Mouse (Mus musculus) limb, embryonic 14.5 days (tissue): ENCODE results near the gene Gm9936. TPM values are rescaled to one million over a fixed set of nuclear protein-coding genes. Genes with fewer than 3 reads are reported as not detected.

ENCODE experiments used
- ATAC-seq: fragments of 200-750 bp; cut with Nextera tagmentation; 2 replicates; pipeline ENCODE4 v1.8.0; 2017; ENCODE audit warnings: low read depth, moderate number of reproducible peaks, moderate TSS enrichment; ENCODE audit not compliant: low FRiP score
- DNase-seq: peaks from one replicate; pipeline ENCODE4 v3.0.0-alpha.2; 2015; ENCODE audit warnings: low spot score
- H3K27ac ChIP-seq: fragments of 300-500 bp; sonication (generic); replicated peaks from 2 replicates; pipeline ENCODE4 v1.5.1; 2014; ENCODE audit warnings: low read depth, mild to moderate bottlenecking, low read length, moderate library complexity, mixed read lengths
- H3K27me3 ChIP-seq: fragments of 300-500 bp; sonication (generic); 2 replicates; pipeline ENCODE4 v1.6.1; 2014; ENCODE audit warnings: low read length, mixed read lengths; ENCODE audit not compliant: control insufficient read depth, insufficient read depth
- H3K36me3 ChIP-seq: fragments of 300-500 bp; sonication (generic); 2 replicates; pipeline ENCODE4 v1.6.1; 2014; ENCODE audit warnings: mild to moderate bottlenecking, low read length, moderate library complexity, mixed read lengths; ENCODE audit not compliant: control insufficient read depth, insufficient read depth
- H3K4me1 ChIP-seq: fragments of 300-500 bp; sonication (generic); 2 replicates; pipeline ENCODE4 v1.6.1; 2014; ENCODE audit warnings: antibody characterized with exemption, low read length, mixed read lengths; ENCODE audit not compliant: control insufficient read depth, insufficient read depth
- H3K4me2 ChIP-seq: fragments of 300-500 bp; sonication (generic); replicated peaks from 2 replicates; pipeline ENCODE4 v1.6.1; 2014; ENCODE audit warnings: low read depth, mild to moderate bottlenecking, low read length, moderate library complexity; ENCODE audit not compliant: severe bottlenecking
- H3K4me3 ChIP-seq: fragments of 300-500 bp; sonication (generic); replicated peaks from 2 replicates; pipeline ENCODE4 v1.5.1; 2014; ENCODE audit warnings: low read length
- H3K9ac ChIP-seq: fragments of 300-500 bp; sonication (generic); 2 replicates; pipeline ENCODE4 v1.6.1; 2014; ENCODE audit warnings: mild to moderate bottlenecking, low read depth, low read length, moderate library complexity; ENCODE audit not compliant: severe bottlenecking
- H3K9me3 ChIP-seq: fragments of 300-500 bp; sonication (generic); 2 replicates; pipeline ENCODE4 v1.6.1; 2016; ENCODE audit warnings: low read length; ENCODE audit not compliant: control insufficient read depth
- POLR2A ChIP-seq: fragments of 200-500 bp; IDR thresholded peaks from 2 replicates; pipeline ENCODE4 v1.8.0; 2012; ENCODE audit warnings: inconsistent platforms, mild to moderate bottlenecking, moderate library complexity, borderline replicate concordance; ENCODE audit not compliant: insufficient read depth, insufficient read length; ENCODE audit errors: extremely low read depth
- WGBS: fragments of 180-500 bp; shearing (Covaris S2); extraction: QIAGEN DNeasy Blood & Tissue Kit; methylation state at CpG from one replicate; pipeline ENCODE4 v1.1.7; 2014; 5-methylcytosine and 5-hydroxymethylcytosine counted together
- microRNA-seq: library from miRNA; unstranded; fragments of <30 nt; microRNA quantifications from one replicate; pipeline ENCODE4, GENCODE M21; 2016
- polyA plus RNA-seq, 2 experiments: library from polyadenylated mRNA; depleted of rRNA in 1 of 2; stranded (reverse) in 1 of 2; unstranded in 1 of 2; fragments of >200 nt; fragmentation: Nextera tagmentation in 1 of 2; extraction: Ambion mirVana in 1 of 2; gene quantifications; 2 replicates each; pipeline versions ENCODE4 v1.2.1 to v1.2.3; 2012 to 2014

The Gm9936 gene
- polyA plus RNA-seq, 2 experiments: 0.13 to 0.36 TPM

- TF ChIP-seq POLR2A: no peak
- no peak overlapping the region for H3K9ac ChIP-seq
- peaks cover 43% of the 10 kb centered on the region for H3K36me3 ChIP-seq
- H3K4me2 ChIP-seq: no peak overlapping the region
- no peaks in the 10 kb centered on the region for H3K27me3 ChIP-seq
- 76% methylated on average over 8 of the region's 8 CpGs for WGBS
- H3K27ac ChIP-seq: peak overlapping the region; percentile 61
- DNase-seq (no peak), ATAC-seq (no peak)
- no peak overlapping the region for H3K4me3 ChIP-seq
- peaks cover 17% of the 10 kb centered on the region for H3K4me1 ChIP-seq
- no peaks in the 10 kb centered on the region for H3K9me3 ChIP-seq
Measured at GRCm38 (mm10) chr5:114806636-114807035, 51.8 kb downstream of the Gm9936 start.

Small RNA genes within 50 kb of the gene (microRNA-seq; reads per million reads assigned to microRNA genes)
- gene Mir6240: 12.6 reads per million, percentile 23 among the genes with 10 or more reads in this experiment

Other genes with a start within 250 kb of the Gm9936 start
- gene Trpv4, start 200.3 kb downstream of the Gm9936 start, polyA plus RNA-seq (2012; rRNA removed): 44.9 and 68.2 TPM in 2 replicates
- gene Trpv4, start 200.3 kb downstream of the Gm9936 start, polyA plus RNA-seq (2014; fragmentation: Nextera tagmentation; extraction: Ambion mirVana): 12.9 TPM in 2 replicates
- gene Gltp, start 167.7 kb downstream of the Gm9936 start, polyA plus RNA-seq (2012; rRNA removed): 132 and 144 TPM in 2 replicates
- gene Gltp, start 167.7 kb downstream of the Gm9936 start, polyA plus RNA-seq (2014; fragmentation: Nextera tagmentation; extraction: Ambion mirVana): 229 and 289 TPM in 2 replicates
- gene Tchp, start 150.9 kb downstream of the Gm9936 start, polyA plus RNA-seq (2012; rRNA removed): 29.9 and 33.6 TPM in 2 replicates
- gene Tchp, start 150.9 kb downstream of the Gm9936 start, polyA plus RNA-seq (2014; fragmentation: Nextera tagmentation; extraction: Ambion mirVana): 10.7 and 13.0 TPM in 2 replicates
- gene Ankrd13a, start 84.0 kb downstream of the Gm9936 start, polyA plus RNA-seq (2012; rRNA removed): 48.6 and 51.6 TPM in 2 replicates
- 65.3 and 67.6 TPM in 2 replicates for gene Ankrd13a, start 84.0 kb downstream of the Gm9936 start, polyA plus RNA-seq (2014; fragmentation: Nextera tagmentation; extraction: Ambion mirVana)
- 64.2 and 66.4 TPM in 2 replicates for gene Git2, start 83.2 kb downstream of the Gm9936 start, polyA plus RNA-seq (2012; rRNA removed)
- gene Git2, start 83.2 kb downstream of the Gm9936 start, polyA plus RNA-seq (2014; fragmentation: Nextera tagmentation; extraction: Ambion mirVana): 41.6 and 44.3 TPM in 2 replicates
- gene 1500011B03Rik, start 35.2 kb downstream of the Gm9936 start, polyA plus RNA-seq (2012; rRNA removed): 76.7 and 80.3 TPM in 2 replicates
- 95.9 and 98.3 TPM in 2 replicates for gene 1500011B03Rik, start 35.2 kb downstream of the Gm9936 start, polyA plus RNA-seq (2014; fragmentation: Nextera tagmentation; extraction: Ambion mirVana)
- not detected in 2 replicates for gene 4930519G04Rik, start 5.0 kb downstream of the Gm9936 start, polyA plus RNA-seq (2012; rRNA removed)
- gene 4930519G04Rik, start 5.0 kb downstream of the Gm9936 start, polyA plus RNA-seq (2014; fragmentation: Nextera tagmentation; extraction: Ambion mirVana): not detected in 2 replicates
- 1.6 and 2.0 TPM in 2 replicates for gene Oasl2, start 38.3 kb upstream of the Gm9936 start, polyA plus RNA-seq (2012; rRNA removed)
- 1.7 and 1.9 TPM in 2 replicates for gene Oasl2, start 38.3 kb upstream of the Gm9936 start, polyA plus RNA-seq (2014; fragmentation: Nextera tagmentation; extraction: Ambion mirVana)
- gene Oasl1, start 64.6 kb upstream of the Gm9936 start, polyA plus RNA-seq (2012; rRNA removed): 0.59 and 1.2 TPM in 2 replicates
- 0.36 and 0.39 TPM in 2 replicates for gene Oasl1, start 64.6 kb upstream of the Gm9936 start, polyA plus RNA-seq (2014; fragmentation: Nextera tagmentation; extraction: Ambion mirVana)
- gene 2210016L21Rik, start 83.5 kb upstream of the Gm9936 start, polyA plus RNA-seq (2012; rRNA removed): 34.1 and 41.3 TPM in 2 replicates
- gene 2210016L21Rik, start 83.5 kb upstream of the Gm9936 start, polyA plus RNA-seq (2014; fragmentation: Nextera tagmentation; extraction: Ambion mirVana): 54.7 and 72.7 TPM in 2 replicates
- 0.03 and 0.08 TPM in 2 replicates for gene Hnf1a, start 112.4 kb upstream of the Gm9936 start, polyA plus RNA-seq (2012; rRNA removed)
- gene Hnf1a, start 112.4 kb upstream of the Gm9936 start, polyA plus RNA-seq (2014; fragmentation: Nextera tagmentation; extraction: Ambion mirVana): 0.06 TPM in 1 of 2 replicates, not detected in the other
- gene Sppl3, start 152.5 kb upstream of the Gm9936 start, polyA plus RNA-seq (2012; rRNA removed): 100 and 143 TPM in 2 replicates
- gene Sppl3, start 152.5 kb upstream of the Gm9936 start, polyA plus RNA-seq (2014; fragmentation: Nextera tagmentation; extraction: Ambion mirVana): 42.7 and 74.3 TPM in 2 replicates
- gene Gm10401, start 239.6 kb upstream of the Gm9936 start, polyA plus RNA-seq (2012; rRNA removed): not detected in 2 replicates
- 58.2 and 63.5 TPM in 2 replicates for gene Gm10401, start 239.6 kb upstream of the Gm9936 start, polyA plus RNA-seq (2014; fragmentation: Nextera tagmentation; extraction: Ambion mirVana)